Mouse (Mus musculus): ENCODE measurements around the gene Sigirr.

Sigirr gene

DNA sequence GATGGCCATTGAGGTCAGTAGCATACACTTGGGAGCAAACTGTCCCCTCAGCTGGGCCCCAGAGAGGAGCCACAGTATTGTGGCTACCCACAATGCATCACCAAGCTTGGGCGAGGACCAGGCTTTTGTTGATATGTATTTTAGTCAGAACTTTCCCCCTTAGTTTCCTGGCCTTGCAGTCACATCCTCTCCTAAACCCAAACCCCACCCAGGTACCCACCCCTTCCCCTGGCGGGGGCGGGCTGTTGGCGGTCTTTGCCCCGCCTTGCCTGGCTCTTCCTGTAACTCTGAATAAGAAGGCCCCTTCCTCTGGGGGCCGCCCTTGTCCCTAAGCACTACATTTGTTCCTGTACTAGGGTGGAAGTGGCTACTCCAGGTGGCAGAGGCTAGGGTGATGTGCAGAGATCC lies 3.7 kb downstream of the Sigirr start:
- DNase-seq (ENCODE audit: low spot score), result no peak

DNA sequence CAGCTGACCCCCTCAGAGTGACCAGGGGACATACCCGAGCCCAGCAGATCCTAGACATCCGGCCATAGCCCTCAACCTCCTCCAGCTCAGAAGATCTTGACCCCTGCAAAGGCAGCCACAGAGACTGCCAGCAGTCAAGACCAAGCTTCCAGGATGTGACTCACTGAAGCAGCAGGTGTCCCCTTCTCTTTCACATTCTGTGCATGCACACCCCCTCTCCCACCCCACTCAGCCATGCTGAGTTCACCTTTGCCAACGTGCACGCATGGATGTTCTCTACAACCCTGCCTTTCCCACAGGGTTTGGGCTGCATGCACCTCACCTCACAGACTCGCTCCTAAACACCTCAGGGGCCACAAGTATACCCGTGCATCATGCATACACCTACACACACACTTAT lies 4.4 kb downstream of the Sigirr start:
- no peak for DNase-seq (ENCODE audit: low spot score)

DNA sequence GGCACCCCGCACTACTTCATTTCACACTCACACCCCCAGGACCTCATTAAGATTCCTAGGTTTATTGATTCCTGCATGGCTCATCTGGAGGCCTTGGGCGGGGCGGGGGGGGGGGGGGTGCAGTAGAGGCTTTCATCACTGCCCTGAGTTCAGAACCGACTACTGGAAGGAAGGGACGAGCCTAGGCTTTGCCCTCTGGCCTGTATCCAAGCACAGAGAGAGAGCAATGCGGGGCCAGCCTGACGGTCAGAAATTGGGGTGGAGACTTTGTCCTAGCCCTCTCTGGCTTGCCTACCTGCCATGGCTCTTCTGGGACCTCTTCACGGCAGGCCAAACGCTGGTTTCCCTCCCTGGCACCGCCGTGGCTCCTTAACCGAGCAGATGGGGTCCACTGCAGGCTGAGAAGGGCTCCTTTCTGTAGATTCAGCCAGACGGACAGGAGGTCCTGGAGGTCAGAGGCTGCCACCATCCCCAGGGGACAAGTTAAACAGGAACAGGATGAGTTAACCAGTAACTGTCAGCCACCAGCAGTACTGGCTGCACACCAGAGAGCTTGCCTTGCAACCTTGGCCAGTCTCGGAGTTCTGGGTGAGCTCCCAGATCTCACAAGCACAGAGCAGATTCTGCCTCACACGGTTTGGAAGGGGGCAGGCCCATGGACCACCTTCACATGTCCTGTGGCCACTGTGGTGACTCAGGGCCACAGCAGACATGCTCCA lies 5.7 kb downstream of the Sigirr start:
- no peak for DNase-seq (ENCODE audit: low spot score)

DNA sequence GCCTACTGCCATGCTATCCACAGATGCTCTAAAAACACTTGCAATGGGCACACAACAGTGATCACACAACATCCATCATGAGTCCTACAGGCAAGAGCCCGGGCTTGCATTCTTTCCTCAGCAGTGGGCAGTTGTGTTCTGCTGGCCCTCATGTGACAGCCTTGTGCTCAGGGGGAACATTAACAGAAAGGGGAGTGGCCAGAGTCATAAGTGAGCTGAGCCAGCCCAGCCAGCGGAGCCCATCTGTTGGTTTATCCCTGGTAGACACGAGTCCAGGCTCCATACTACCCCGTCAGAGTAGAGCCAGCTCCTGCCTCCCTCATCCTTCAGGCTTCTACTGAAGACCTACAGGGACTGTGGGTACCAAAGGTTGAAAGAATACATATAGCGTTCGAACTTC lies 6.4 kb downstream of the Sigirr start:
- DNase-seq (ENCODE audit: low spot score), result no peak

DNA sequence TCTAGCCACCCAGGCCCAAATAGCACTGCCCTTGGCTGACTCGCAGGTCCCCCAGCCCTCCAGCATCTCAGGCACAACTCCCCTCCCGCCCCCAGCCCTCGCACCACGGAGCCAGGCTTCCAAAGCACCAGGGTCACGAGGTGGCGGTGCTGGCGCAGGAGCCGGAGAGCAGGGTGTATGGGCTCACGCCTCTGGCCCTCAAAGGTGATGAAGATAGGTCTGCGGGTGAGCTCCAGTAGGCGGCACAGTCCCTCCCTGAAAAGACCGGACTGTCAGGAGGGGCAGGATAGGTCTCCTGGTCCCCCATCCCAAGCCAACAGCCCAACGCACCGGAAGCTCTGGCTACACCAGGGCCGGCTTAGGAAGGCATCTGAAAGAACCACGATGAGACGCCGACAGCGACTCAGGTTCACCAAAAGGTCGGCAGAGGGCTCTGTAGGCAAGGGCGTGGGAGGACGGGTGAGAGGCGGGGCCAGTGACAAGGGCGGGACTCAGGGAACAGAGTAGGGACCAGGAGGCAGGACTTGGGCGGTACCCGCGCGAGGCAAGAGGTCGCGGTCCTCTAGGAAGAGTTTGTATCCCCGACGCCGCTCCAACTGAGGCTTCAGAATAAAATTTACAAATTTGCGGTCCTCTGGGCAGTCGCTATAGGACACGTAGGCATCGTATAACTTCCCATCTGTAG lies 8.2 kb downstream of the Sigirr start:
- peak; percentile 92 for DNase-seq (ENCODE audit: low spot score)

DNA sequence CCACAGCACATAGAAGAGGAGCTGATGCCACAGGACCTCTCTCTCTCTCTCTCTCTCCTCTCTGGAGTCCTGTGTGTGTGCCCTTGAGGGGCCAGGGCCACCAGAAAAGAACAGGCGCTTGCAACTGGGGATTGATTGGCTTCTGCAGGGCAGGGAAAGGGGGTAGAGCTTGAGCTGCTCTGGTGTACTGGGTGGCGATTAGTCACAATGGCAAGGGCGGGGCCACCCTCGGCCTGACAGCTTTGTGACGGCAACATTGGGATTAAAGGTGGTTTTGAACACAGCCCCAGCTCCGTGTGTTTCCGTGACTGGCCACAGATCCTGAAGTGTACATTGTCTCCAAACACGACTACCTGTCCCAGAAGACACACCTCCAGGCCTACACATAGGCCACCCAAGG lies 10.1 kb downstream of the Sigirr start:
- no peak for DNase-seq (ENCODE audit: low spot score)

DNA sequence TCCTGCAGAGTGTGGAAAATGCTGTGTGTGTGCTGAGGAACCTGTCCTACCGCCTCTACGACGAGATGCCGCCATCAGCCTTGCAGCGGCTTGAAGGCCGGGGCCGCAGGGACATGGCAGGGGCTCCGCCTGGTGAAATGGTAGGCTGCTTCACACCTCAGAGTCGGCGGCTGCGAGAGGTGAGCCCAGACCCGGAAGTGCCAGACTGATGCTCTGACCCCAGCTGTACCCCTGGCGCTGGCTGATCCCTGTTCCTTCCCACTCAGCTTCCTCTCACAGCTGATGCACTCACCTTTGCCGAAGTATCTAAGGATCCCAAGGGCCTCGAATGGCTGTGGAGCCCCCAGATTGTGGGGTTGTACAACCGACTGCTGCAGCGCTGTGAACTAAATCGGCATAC lies 11.9 kb downstream of the Sigirr start:
- no peak for DNase-seq (ENCODE audit: low spot score)

DNA sequence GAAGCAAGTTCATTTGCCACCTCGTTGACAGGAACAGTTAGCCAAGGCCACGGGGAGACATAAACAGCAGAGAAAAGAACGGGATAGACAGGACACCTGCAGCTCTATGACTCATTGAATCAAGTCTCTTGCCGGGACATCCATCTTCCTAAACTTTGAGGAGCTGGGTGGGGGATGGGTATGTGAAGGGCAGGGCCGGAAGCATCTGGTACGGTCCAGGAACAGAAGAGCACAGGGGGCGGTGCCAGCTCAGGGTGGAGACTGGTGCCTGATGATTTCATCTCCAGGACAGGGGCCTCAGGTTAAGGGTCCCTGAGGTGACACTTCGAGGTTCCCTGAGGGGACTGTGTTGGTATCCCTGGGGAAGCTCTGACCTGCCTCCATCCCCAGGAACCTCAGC lies 12.5 kb downstream of the Sigirr start:
- DNase-seq (ENCODE audit: low spot score), result no peak

DNA sequence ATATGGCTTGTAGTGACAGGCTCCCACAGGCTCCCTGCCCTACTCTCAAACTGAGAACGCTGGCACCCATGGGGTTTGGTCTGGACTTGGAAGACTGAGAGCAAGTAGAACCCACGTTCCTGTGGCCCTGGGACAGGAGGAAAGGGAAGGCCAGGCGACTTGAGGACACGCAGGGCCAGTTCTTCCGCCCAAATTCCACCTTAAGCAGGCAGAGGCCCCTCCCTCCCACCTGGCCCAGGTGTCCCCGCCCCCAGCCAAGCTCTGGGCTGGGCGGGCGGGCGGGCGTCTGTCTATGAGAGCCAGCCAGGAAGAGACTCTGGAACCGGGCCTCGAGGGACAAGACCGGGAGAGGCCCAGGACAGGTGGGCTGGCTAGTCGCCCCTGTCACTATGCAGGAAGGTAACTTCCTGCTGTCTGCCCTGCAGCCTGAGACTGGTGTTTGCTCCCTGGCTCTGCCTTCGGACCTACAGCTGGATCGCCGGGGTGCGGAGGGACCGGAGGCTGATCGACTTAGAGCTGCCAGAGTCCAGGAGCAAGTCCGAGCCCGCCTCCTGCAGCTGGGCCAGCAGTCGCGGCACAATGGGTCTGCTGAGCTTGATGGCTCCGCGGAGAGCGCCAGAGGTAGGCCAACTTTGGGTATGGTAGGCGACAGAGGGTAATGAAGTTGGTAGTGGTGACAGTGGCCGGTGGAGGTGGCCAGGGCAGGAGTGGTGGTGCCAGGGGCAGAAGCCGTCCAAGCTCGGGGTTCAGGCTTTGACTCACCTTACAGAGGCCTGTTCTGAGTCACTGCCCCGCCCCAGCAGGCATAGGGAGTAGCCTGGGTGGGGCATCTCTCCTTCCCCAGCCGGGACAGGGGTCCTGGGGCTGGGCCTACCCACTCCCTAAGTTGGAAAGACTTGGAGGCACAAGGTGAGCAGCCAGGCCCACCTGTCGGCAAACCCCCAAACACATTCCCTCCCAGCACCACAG lies 20.6 kb downstream of the Sigirr start:
- DNase-seq (ENCODE audit: low spot score), result no peak

DNA sequence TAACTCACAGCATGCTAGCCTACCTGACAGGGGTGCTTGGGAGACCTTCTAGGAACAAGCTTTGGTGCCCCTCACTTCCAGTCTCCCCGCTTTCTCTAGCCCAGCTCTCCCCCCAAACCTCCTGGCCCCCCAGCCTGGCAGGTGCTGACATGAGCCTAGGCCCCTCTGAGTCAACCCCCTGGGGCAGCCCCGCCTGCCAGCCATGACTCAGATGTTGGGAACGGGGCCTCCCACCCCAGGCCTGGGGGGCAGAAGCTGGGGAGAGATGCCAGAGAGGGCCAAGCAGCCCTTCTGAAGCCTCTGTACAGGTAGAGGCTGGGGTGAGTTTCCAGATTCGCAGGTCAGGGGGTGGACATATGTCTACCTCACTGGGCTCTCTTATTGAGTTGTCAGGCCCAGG lies 21.5 kb downstream of the Sigirr start:
- no peak for DNase-seq (ENCODE audit: low spot score)

DNA sequence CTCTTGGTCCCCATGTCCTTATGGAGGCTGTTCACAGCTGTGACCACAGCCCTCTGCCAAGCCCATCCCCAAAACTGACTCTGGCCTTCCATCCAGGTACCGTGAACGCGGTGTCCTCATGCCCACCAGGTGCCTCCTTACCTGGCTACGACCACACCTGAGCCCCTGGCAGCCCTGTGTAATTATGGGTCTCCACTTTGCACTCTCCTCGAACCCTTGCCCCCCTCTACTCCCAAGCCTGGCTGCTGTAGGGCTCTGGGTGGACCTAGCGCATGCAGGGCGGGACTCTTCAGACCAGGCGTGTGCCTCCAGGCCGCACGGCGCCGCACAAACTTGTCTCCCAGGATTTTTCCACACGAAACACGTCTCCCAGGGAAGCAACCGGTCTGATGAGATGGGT lies 22.5 kb downstream of the Sigirr start, which contains the start of gene Pkp3:
TSS of gene Pkp3 (plus strand) at position 378 of the 400 bp plus-strand sequence.
- no peak for DNase-seq (ENCODE audit: low spot score)

DNA sequence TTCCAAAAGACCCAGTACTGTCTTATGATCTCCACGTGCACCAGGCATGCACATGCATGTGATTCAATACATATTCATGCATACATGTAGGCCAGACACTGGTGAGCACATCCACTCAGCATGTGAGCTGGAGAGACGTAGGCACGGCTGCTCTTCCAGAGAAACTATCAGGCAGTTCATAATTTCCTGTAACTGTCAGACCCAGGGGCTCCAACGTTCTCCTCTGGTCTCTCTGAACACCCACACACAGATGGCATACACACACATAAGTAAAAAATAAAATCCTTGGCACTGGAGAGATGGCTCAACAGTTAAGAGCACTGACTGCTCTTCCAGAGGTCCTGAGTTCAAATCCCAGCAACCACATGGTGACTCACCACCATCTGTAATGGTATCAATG lies 26.6 kb downstream of the Sigirr start:
- no peak for DNase-seq (ENCODE audit: low spot score)

DNA sequence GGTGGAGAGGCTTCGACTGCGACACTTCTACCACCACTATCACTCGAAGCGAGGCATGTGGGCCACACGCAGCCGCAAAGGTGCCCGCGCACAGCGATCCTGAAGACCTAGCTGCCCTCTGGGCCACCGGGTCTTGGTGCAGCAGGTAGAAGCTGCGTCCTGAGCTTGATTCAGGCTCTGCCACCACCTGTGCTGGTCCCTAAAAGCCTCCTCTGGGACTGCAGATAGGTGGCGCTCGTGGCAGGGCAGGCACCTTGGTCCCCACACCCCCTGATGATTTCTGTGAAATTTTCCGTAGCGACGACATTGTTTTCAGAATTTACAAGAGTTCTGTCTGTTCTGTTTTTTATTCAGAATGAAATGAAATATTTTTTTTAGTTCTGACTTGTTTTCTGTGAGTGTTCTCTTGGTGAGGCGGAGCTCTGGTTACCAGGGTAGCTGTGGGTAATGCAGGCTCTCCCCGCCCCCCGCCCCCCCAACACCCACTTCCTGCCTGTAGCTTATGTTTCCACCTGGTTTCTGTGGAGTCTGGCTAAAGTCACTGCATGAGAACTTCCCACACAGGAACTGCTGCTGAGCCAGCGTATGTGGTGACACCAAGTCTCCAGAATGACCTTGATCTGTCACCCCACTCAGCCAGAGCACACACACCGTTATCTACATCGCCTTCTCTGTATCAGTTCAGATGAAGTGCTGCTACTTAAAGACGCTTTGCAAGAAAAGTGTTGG lies 28.2 kb downstream of the Sigirr start:
- DNase-seq (ENCODE audit: low spot score), result no peak

DNA sequence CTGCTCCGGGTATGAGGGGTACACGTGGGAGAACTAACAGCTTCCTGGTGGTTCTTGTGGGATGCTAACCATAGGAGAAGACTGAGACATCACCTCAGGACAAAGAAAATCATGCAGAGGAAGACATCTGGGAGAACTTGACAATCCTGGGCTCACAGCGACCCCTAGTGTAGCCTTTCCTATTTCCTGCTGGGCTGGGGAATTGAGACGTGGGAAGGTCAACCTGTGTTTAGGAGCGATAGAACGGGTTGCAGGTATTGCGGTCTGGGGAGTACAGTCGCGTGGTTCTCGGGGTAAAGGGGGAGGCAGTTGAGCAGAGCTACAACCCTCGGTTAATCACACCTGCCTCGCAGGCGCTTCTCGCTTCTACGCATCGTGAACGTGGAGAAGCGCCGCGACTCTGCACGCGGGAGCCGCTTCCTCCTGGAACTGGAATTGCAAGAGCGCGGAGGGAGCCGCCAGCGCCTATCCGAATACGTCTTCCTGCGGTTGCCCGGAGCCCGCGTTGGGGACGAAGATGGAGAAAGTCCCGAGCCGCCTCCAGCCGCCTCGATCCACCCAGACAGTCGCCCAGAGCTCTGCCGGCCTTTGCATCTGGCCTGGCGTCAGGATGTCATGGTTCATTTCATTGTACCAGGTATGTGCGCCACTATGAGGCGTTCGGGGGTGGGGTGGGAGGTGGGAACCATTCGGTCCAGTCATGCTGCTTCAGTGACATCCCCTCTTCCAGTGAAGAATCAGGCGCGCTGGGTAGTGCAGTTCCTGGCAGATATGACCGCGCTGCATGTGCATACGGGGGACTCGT lies 30.1 kb downstream of the Sigirr start:
- peak; percentile 62 for DNase-seq (ENCODE audit: low spot score)

DNA sequence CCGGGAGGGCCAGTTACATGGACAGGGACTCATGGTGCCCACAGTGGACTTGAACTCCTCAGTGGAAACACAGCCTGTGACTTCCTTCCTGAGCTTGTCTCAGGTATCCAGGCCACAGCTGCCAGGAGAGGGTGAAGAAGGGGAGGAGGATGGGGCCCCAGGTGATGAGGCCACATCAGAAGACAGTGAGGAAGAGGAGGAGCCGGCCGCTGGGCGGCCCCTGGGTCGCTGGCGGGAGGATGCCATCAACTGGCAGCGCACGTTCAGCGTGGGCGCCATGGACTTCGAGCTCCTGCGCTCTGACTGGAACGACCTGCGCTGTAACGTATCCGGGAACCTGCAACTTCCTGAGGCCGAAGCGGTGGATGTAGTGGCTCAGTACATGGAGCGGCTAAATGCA lies 32.0 kb downstream of the Sigirr start:
- DNase-seq (ENCODE audit: low spot score), result no peak

DNA sequence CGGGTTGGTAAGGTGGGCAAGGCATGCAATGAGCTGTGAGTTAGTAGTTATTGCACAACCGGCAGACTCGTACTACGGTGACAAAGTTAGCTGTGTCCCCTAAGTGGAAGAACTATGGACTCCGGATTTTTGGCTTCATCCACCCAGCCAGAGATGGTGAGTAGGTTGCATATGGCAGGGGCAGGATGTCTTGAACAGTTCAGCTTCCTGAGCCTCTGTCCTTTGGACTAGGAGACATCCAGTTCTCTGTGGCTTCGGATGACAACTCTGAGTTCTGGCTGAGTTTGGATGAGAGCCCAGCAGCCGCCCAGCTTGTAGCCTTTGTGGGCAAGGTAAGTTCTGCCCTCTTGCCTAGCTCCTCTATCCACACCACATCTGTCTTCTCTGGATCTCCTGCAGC lies 35.8 kb downstream of the Sigirr start:
- DNase-seq (ENCODE audit: low spot score), result no peak

DNA sequence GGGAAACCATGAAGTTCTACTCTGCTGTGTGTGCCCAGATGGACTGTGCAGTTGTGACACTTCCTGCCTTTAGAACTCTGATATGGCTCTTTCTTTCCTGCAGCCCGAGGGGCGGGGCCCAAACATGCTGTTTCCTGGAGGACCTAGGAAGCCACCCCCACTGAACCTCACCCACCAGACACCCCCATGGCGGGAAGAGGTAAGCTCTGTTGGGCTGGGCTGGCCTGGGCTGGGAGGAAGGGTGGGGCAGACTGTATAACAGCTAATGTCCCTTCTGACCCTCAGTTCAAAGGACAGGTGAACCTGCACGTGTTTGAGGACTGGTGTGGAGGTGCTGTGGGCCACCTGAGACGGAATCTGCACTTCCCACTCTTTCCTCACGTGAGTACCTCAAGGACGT lies 36.2 kb downstream of the Sigirr start:
- DNase-seq (ENCODE audit: low spot score), result no peak

DNA sequence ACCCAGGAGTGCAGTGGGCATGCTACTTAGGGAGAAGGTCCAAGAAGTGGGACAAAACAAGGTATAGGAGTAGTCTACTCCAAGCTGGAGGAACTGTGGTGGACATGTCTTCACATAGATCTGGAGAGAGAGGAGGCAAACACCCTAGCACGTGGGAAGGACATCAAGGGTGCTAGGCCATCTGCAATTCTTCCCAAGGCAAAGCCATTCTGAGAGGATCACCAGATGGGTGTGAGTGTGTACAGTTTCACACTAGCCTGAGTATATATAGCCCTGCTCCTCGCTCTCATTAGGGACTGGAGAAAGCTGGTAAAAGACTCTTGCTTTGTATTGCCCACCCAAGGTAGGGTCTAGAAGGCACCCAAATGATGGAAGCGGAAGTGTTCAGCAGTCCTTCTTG lies 37.0 kb downstream of the Sigirr start:
- no peak for DNase-seq (ENCODE audit: low spot score)

DNA sequence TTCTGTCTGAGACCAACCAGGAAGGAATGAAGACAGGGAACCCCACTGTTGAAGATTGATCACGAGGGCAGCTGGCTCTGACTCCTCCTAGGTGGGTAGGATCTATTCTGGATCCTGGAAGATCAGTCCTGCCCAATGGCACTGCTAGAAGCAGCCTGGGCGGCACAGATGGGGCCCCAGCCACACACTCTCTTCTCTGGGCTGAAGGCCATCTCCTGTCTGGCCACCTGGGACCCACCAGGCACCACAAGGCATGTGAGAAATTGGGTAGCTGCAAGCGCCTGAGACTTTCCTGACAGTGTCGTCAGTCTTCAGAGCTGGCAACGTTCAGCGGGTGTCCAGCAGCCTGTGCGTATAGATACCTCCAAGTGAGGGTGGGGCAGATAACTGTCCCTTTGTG lies 37.8 kb downstream of the Sigirr start:
- DNase-seq (ENCODE audit: low spot score), result peak; percentile 52

DNA sequence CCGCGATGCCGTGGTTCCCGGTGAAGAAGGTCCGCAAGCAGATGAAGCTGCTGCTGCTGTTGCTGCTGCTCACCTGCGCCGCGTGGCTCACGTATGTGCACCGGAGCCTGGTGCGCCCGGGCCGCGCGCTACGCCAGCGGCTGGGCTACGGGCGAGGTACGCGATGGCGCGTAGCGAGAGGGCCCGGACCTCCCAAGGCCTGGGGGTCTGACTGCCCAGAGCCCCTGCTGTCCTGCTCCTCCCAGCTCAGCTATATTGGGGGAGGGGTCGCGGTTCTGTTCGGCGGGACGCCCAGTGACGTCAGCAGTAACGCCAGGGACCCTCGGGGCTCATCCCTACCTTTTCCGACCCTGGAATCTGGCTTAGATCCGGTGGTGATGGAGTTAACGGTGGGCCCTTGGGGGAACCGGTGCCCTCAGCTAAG lies 39.1 kb downstream of the Sigirr start:
- peak; percentile 46 for DNase-seq (ENCODE audit: low spot score)
